Mouse (Mus musculus): ENCODE measurements around the gene Gm765.

GRCm38 (mm10) chr6:98223923-98224322 lies 118.6 kb downstream of the Gm765 start:
- no peak for TF ChIP-seq CTCF (IDR thresholded peaks at IDR 0.05; ENCODE audit: low read depth)
- no peak for TF ChIP-seq EP300 (optimal IDR thresholded peaks at IDR 0.05)

Data from stomach, postnatal 0 days (tissue).